Mouse (Mus musculus) hindbrain, embryonic 11.5 days (tissue): ENCODE measurements at regions not wholly inside any gene's neighbourhood (a gene's known extent, or its start where the extent isn't known, plus 50 kb on each side); places are given as distances from the start of the nearest gene placed in this dataset.
"Not testable (repeated sequence)": the region's sequence is repeated elsewhere in the genome, so short reads cannot be mapped to it uniquely, and the experiment has no call there.

Experiments
- ATAC-seq: fragments of 200-750 bp; cut with Nextera tagmentation; 2 replicates; pipeline ENCODE4 v1.8.0; 2017; ENCODE audit warnings: mild to moderate bottlenecking, moderate TSS enrichment, moderate library complexity; ENCODE audit not compliant: low FRiP score
- DNase-seq: peaks from one replicate; pipeline ENCODE4 v3.0.0-alpha.2; 2015; ENCODE audit warnings: low spot score
- H3K27ac ChIP-seq: fragments of 300-500 bp; sonication (generic); 2 replicates; pipeline ENCODE4 v1.5.1; 2014; ENCODE audit warnings: mild to moderate bottlenecking, low read depth, low read length
- H3K27me3 ChIP-seq: fragments of 300-500 bp; sonication (generic); 2 replicates; pipeline ENCODE4 v1.6.1; 2014; ENCODE audit warnings: mild to moderate bottlenecking, low read length, moderate library complexity, mixed read lengths; ENCODE audit not compliant: control insufficient read depth, insufficient read depth
- H3K36me3 ChIP-seq: fragments of 300-500 bp; sonication (generic); 2 replicates; pipeline ENCODE4 v1.6.1; 2014; ENCODE audit warnings: mild to moderate bottlenecking, low read length, moderate library complexity, mixed read lengths; ENCODE audit not compliant: control insufficient read depth, insufficient read depth
- H3K4me1 ChIP-seq: fragments of 300-500 bp; sonication (generic); replicated peaks from 2 replicates; pipeline ENCODE4 v1.6.1; 2014; ENCODE audit warnings: low read length, mixed read lengths; ENCODE audit not compliant: control insufficient read depth, insufficient read depth
- H3K4me2 ChIP-seq: fragments of 300-500 bp; sonication (generic); replicated peaks from 2 replicates; pipeline ENCODE4 v1.6.1; 2014; ENCODE audit warnings: mild to moderate bottlenecking, low read depth, low read length
- H3K4me3 ChIP-seq: fragments of 300-500 bp; sonication (generic); 2 replicates; pipeline ENCODE4 v1.5.1; 2014; ENCODE audit warnings: low read depth, low read length
- H3K9ac ChIP-seq: fragments of 300-500 bp; sonication (generic); 2 replicates; pipeline ENCODE4 v1.6.1; 2014; ENCODE audit warnings: low read depth, low read length
- H3K9me3 ChIP-seq: fragments of 300-500 bp; sonication (generic); 2 replicates; pipeline ENCODE4 v1.6.1; 2016; ENCODE audit warnings: low read length; ENCODE audit not compliant: control insufficient read depth
- WGBS: fragments of 180-500 bp; shearing (Covaris S2); extraction: QIAGEN DNeasy Blood & Tissue Kit; methylation state at CpG from one replicate; pipeline ENCODE4 v1.1.7; 2014; 5-methylcytosine and 5-hydroxymethylcytosine counted together

DNA sequence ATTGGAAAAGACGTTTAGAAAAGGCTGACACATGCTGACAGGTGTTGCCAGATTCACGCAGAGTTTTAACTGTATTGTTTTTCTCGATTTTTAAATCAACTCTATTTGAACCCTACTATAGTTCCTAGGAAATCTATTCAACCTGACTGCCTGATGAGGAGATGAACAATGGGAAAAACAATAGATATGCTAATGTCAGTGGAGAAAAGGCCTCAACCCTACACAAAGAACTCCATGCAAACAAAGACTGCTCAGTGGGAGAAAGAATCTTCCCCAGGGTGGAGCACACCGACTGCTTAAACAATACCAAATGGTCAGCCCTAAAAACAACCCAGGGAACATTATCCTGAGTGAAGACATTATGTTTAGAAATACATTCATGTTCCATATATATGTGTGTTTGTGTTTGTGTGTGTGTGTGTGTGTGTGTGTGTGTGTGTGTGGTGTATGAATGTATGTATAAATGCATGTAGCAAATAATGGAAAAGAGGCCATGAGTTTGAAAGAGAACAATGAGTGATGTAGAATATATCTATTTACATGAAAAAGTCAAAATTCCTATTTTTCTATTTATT is 204.1 kb upstream of the Zfp804a start:
- Histone ChIP-seq H3K9ac (no peak overlapping the region), H3K4me2 (no peak overlapping the region), H3K27me3 (no peaks in the 10 kb centered on the region), H3K36me3 (no peaks in the 10 kb centered on the region), H3K27ac (no peak overlapping the region), H3K4me1 (no peaks in the 10 kb centered on the region), H3K9me3 (no peaks in the 10 kb centered on the region), H3K4me3 (no peak overlapping the region)
- ATAC-seq (peak; percentile 89), DNase-seq (peak; percentile 34)
- 5% methylated on average over 4 of the region's 4 CpGs for WGBS

DNA sequence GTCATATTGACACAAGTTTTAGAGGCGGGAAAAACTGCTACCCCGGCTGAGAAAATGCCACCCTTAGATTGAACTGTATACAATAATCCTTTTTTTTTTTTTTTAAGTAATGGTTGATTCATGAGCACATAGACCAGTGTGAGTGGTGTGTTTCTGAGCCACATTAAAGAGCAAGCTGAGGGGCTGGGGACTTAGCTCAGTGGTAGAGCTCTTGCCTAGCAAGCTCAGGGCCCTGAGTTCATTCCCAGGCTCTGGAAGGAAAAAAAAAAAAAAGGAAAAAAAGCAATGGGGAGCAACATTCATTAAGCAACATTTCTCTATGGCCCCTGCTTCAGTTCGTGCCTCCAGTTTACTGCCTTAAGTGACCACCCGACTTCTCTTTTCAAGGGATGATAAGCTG is 203.1 kb upstream of the Zfp804a start:
- no peaks in the 10 kb centered on the region for H3K9me3 ChIP-seq
- DNase-seq (no peak), ATAC-seq (0 out of 2 replicates have a peak, but pooled peaks have one; percentile 44)
- H3K9ac ChIP-seq, result no peak overlapping the region
- no peaks in the 10 kb centered on the region for H3K4me1 ChIP-seq
- no peak overlapping the region for H3K27ac ChIP-seq
- H3K4me3 ChIP-seq, result no peak overlapping the region
- H3K36me3 ChIP-seq, result no peaks in the 10 kb centered on the region
- 36% methylated on average over 4 of the region's 4 CpGs for WGBS
- no peaks in the 10 kb centered on the region for H3K27me3 ChIP-seq
- no peak overlapping the region for H3K4me2 ChIP-seq

- no peak overlapping the region for H3K4me3 ChIP-seq
- no peaks in the 10 kb centered on the region for H3K4me1 ChIP-seq
- 81% methylated on average over 1 of the region's 1 CpGs for WGBS
- no peaks in the 10 kb centered on the region for H3K36me3 ChIP-seq
- H3K27ac ChIP-seq, result no peak overlapping the region
- DNase-seq (no peak), ATAC-seq (no peak)
- H3K9ac ChIP-seq, result no peak overlapping the region
- H3K9me3 ChIP-seq, result no peaks in the 10 kb centered on the region
- H3K27me3 ChIP-seq, result no peaks in the 10 kb centered on the region
- no peak overlapping the region for H3K4me2 ChIP-seq
These were observed 167.6 kb upstream of the Zfp804a start for GRCm38 (mm10) chr2:81885438-81885837.

GRCm38 (mm10) chr2:81892570-81892969 is 160.5 kb upstream of the Zfp804a start:
- 63% methylated on average over 7 of the region's 7 CpGs for WGBS
- H3K9me3 ChIP-seq, H3K4me3 ChIP-seq, H3K9ac ChIP-seq, H3K4me1 ChIP-seq, H3K4me2 ChIP-seq, H3K36me3 ChIP-seq, DNase-seq, ATAC-seq, H3K27ac ChIP-seq, H3K27me3 ChIP-seq: not testable (repeated sequence)

GRCm38 (mm10) chr2:81939360-81939759 is 113.7 kb upstream of the Zfp804a start:
- Histone ChIP-seq H3K27me3 (no peaks in the 10 kb centered on the region), H3K4me1 (no peaks in the 10 kb centered on the region), H3K27ac (no peak overlapping the region), H3K9me3 (no peaks in the 10 kb centered on the region), H3K4me2 (no peak overlapping the region), H3K4me3 (no peak overlapping the region), H3K36me3 (no peaks in the 10 kb centered on the region), H3K9ac (no peak overlapping the region)
- WGBS, result 90% methylated on average over 3 of the region's 3 CpGs
- no peak for DNase-seq
- no peak for ATAC-seq
